Mouse (Mus musculus) hindbrain, embryonic 13.5 days (tissue): Measurements from ENCODE around the gene Zic4. TPM values are rescaled to one million over a fixed set of nuclear protein-coding genes. Genes with fewer than 3 reads are reported as not detected.

ENCODE experiments used
- ATAC-seq: fragments of 200-750 bp; cut with Nextera tagmentation; 2 replicates; pipeline ENCODE4 v1.8.0; 2017; ENCODE audit warnings: moderate TSS enrichment; ENCODE audit not compliant: low FRiP score
- H3K27ac ChIP-seq: fragments of 300-500 bp; sonication (generic); 2 replicates; pipeline ENCODE4 v1.5.1; 2015; ENCODE audit warnings: inconsistent platforms, mild to moderate bottlenecking, moderate library complexity
- H3K27me3 ChIP-seq: fragments of 300-500 bp; sonication (generic); 2 replicates; pipeline ENCODE4 v1.6.1; 2015; ENCODE audit warnings: mild to moderate bottlenecking, inconsistent platforms
- H3K36me3 ChIP-seq: fragments of 300-500 bp; sonication (generic); 2 replicates; pipeline ENCODE4 v1.6.1; 2015; ENCODE audit warnings: mild to moderate bottlenecking, inconsistent platforms
- H3K4me1 ChIP-seq: fragments of 300-500 bp; sonication (generic); replicated peaks from 2 replicates; pipeline ENCODE4 v1.6.1; 2015; ENCODE audit warnings: inconsistent platforms
- H3K4me2 ChIP-seq: fragments of 300-500 bp; sonication (generic); 2 replicates; pipeline ENCODE4 v1.6.1; 2015; ENCODE audit warnings: inconsistent platforms, mild to moderate bottlenecking, moderate library complexity
- H3K4me3 ChIP-seq: fragments of 300-500 bp; sonication (generic); 2 replicates; pipeline ENCODE4 v1.5.1; 2015; ENCODE audit warnings: mild to moderate bottlenecking, inconsistent platforms
- H3K9ac ChIP-seq: fragments of 300-500 bp; sonication (generic); 2 replicates; pipeline ENCODE4 v1.6.1; 2015; ENCODE audit warnings: mild to moderate bottlenecking, inconsistent platforms
- H3K9me3 ChIP-seq: fragments of 300-500 bp; sonication (generic); 2 replicates; pipeline ENCODE4 v1.6.1; 2016; ENCODE audit warnings: inconsistent platforms
- WGBS: fragments of 180-500 bp; shearing (Covaris S2); methylation state at CpG from one replicate; pipeline ENCODE4 v1.1.7; 2015; 5-methylcytosine and 5-hydroxymethylcytosine counted together
- polyA plus RNA-seq: library from polyadenylated mRNA; unstranded; fragments of >200 nt; fragmentation: Nextera tagmentation; extraction: Ambion mirVana; gene quantifications from 2 replicates; pipeline ENCODE4 v1.2.1, GENCODE M21; 2015

Gene Zic4
- polyA plus RNA-seq, 1 experiment from 2014 or later = 58.2 TPM

- ATAC-seq = peak; percentile 84
- Histone ChIP-seq H3K4me3 (peak overlapping the region; percentile 33), H3K36me3 (no peaks in the 10 kb centered on the region), H3K27me3 (peaks cover 75% of the 10 kb centered on the region), H3K9ac (peak overlapping the region; percentile 70), H3K4me2 (peak overlapping the region; percentile 53), H3K27ac (peak overlapping the region; percentile 85), H3K4me1 (peaks cover 34% of the 10 kb centered on the region), H3K9me3 (no peaks in the 10 kb centered on the region)
- 1% methylated on average over 30 of the region's 35 CpGs for WGBS
Observed at GRCm38 (mm10) chr9:91355629-91356352, 6.4 kb upstream of the Zic4 start.

DNA sequence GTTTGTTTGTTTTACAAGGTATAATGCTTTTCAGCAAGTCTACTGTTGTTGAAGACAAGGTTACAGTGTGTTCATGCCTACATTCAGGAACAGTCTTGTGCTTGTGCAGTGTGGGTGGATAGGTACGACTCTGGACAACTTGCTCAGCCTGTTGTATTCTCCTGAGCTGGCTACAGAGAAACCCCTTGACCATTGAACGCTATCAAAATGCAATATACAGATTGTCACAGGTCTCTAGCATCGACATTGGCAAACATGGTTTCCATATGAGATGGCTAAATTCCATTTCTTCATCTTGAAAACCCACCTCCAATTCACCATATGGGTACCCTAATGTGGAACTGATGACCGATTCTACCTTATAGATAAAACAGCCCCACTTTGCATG is 5.9 kb upstream of the Zic4 start:
- Histone ChIP-seq H3K36me3 (no peaks in the 10 kb centered on the region), H3K4me3 (peak overlapping the region; percentile 33; the same call in 1 of the 2 replicates), H3K4me1 (peaks cover 32% of the 10 kb centered on the region), H3K27me3 (peaks cover 70% of the 10 kb centered on the region), H3K27ac (peak overlapping the region; percentile 80), H3K9me3 (no peaks in the 10 kb centered on the region), H3K9ac (no peak overlapping the region), H3K4me2 (peak overlapping the region; percentile 53)
- WGBS = 7% methylated on average over 4 of the region's 4 CpGs
- no peak for ATAC-seq

DNA sequence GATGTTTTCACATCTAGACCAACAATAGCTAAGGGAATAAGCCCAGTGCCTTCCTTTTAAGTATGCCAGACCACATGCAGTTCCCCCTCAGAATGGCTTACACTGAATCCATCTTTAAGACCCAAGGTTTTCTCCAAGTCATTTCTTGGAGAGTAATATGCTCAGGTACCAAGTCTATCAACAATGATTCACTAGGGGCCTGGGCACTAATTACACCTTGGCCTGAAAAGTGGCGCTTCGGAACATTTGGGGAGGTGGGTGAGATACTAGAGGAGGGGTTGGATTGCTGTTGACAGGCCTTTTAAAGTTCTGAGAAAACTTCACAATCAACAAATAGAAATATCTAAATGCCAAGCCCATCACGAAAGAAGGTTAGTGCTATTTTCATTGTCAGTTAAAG is 4.9 kb upstream of the Zic4 start:
- Histone ChIP-seq H3K9ac (peak overlapping the region; percentile 59; the same call in 1 of the 2 replicates), H3K4me3 (no peak overlapping the region), H3K27me3 (peaks cover 71% of the 10 kb centered on the region), H3K27ac (peak overlapping the region; percentile 72), H3K4me1 (peaks cover 32% of the 10 kb centered on the region), H3K4me2 (peak overlapping the region; percentile 53), H3K36me3 (no peaks in the 10 kb centered on the region), H3K9me3 (no peaks in the 10 kb centered on the region)
- ATAC-seq = no peak
- WGBS = 11% methylated on average over 3 of the region's 3 CpGs

DNA sequence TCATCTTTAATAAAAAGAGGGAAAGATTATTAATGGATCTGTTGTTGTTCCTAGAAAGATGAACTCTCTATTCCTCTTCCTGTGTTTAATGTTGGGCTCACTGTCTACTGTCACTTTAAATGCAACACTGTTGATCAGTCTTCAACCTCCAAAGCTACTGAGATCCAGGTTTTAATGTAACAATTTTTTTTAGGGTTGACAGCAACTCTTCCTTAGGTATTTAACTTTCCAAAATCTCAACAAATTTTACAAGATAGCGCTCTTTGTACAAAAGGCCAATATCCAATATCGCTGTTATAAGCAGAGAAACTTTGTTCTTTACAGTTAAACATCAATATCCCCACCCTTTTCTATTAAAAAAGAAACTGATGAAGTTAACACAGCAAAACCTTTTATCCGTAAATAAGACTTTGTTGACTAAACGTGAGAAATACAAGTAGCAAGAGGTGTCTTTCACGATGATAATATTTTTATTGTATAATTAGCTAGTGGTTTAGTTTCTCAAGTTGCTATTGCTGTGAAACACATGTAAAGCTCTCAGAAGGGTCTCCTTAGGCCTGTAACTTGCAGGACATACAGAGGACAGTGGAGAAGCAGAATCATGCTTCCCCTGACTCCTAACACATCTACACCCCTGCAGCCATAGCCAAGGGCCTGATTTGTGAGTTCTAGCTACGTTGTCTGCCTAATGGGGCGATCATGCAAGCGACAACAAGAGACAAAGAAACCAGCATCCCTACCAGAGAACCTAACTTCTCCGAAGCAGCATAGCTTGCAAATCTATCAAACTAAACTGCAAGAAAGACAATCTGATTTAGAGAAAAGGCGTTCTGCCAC is 3.1 kb upstream of the Zic4 start:
- Histone ChIP-seq H3K4me1 (peaks cover 20% of the 10 kb centered on the region; the same call in 1 of the 2 replicates), H3K4me3 (peak overlapping the region; percentile 39), H3K9ac (peak overlapping the region; percentile 78), H3K4me2 (peak overlapping the region; percentile 54), H3K36me3 (no peaks in the 10 kb centered on the region), H3K27me3 (peaks cover 70% of the 10 kb centered on the region), H3K9me3 (no peaks in the 10 kb centered on the region), H3K27ac (peak overlapping the region; percentile 82)
- no peak for ATAC-seq
- 9% methylated on average over 10 of the region's 10 CpGs for WGBS

DNA sequence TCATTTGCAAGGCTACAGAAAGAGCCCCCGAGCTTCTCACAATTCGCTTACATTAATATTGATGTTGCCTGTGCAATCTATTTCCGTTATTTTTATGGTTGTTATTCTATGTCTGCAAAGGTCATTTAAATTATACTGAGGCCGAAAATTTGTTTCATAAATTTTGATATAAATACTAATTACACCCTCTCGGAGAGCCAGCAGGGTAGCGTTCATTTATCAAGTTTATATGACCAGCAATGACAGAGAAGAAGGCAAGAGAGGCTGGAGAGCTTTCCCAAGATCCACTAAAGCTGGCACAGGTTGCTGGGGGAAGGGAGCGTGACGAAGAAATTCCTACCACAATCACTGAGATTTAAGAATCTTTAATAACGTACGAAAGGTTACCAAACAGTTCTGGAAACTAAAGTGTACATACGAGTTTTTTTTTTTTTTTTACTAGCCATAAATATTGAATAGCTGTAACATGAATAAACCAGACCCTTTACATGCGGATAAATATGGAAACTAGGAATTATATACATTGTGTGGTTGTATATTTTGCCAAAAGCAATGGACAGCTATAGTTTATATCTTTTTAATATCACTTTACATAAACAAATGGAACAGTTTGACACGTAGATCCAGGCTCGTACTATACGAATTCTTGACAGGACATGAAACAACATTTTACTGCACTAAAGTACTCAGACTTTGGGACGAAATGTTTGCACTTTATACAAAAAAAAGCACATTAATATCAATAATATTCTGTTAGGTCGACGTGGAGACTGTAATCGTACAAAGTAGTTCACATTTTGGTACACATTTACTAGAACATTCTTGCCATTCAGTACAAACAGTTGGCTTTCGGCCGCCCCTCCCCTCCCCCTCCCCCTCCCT is 1.8 kb upstream of the Zic4 start:
- peaks cover 14% of the 10 kb centered on the region; the same call in 1 of the 2 replicates for H3K4me1 ChIP-seq
- peak overlapping the region; percentile 51 for H3K4me2 ChIP-seq
- peak overlapping the region; percentile 97 for H3K27ac ChIP-seq
- H3K4me3 ChIP-seq = peak overlapping the region; percentile 71
- no peak for ATAC-seq
- WGBS = 2% methylated on average over 21 of the region's 21 CpGs
- peaks cover 64% of the 10 kb centered on the region for H3K27me3 ChIP-seq
- no peaks in the 10 kb centered on the region for H3K9me3 ChIP-seq
- H3K9ac ChIP-seq = peak overlapping the region; percentile 96
- no peaks in the 10 kb centered on the region for H3K36me3 ChIP-seq

DNA sequence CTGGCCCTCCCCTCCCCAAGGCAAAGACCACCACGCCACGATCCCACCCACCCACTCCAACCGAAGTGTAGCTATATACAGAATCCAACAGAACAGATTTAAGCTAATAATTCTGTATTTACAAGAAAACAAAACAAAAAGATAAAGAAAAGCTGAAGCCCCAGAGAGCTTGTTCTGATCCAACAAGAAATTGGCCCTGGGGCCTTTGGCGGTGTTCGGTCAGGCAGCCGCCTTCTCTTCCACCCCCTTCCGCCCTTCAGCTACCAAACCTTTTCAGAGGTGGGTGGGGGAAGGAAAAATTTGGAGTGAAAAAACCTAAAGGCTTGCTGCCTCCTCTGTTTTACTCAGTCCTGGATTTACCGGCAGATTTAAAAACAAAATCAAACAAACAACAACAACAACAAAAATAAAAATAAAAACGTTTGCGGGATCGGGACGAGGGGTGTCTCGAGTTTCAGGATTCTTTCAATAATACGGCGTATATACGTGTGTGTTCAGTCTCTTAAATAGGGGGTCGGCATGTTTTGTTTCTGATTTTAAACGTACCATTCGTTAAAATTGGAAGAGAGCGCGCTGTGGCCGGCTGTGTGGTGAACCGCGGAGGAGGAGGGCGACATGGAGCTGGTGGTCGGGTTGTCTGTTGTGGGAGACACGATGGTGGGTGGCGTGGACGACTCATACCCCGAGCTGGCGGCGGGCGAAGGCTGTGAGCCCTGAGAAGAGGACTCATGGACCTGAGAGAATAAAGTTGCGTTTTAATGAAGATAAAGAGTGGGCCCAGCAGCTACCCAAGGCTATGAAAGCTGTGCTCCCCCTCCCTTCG is 969 bp upstream of the Zic4 start:
- H3K27me3 ChIP-seq = peaks cover 64% of the 10 kb centered on the region
- peak; percentile 1; the same call in 1 of the 2 replicates for ATAC-seq
- under 1% methylated on average over 35 of the region's 35 CpGs for WGBS

GRCm38 (mm10) chr9:91363011-91363730 is 958 bp downstream of the Zic4 start:
- 1% methylated on average over 14 of the region's 14 CpGs for WGBS
- H3K4me2 ChIP-seq = peak overlapping the region; percentile 51
- H3K27ac ChIP-seq = peak overlapping the region; percentile 97
- H3K9ac ChIP-seq = peak overlapping the region; percentile 96
- peak overlapping the region; percentile 71 for H3K4me3 ChIP-seq
- no peaks in the 10 kb centered on the region for H3K9me3 ChIP-seq
- peaks cover 6% of the 10 kb centered on the region; the same call in 1 of the 2 replicates for H3K4me1 ChIP-seq
- peaks cover 60% of the 10 kb centered on the region for H3K27me3 ChIP-seq
- no peak for ATAC-seq
- H3K36me3 ChIP-seq = no peaks in the 10 kb centered on the region

More for the DNA sequence above, 969 bp upstream of the Zic4 start:
- peak overlapping the region; percentile 97 for H3K27ac ChIP-seq
- H3K36me3 ChIP-seq = no peaks in the 10 kb centered on the region
- peak overlapping the region; percentile 71 for H3K4me3 ChIP-seq
- H3K4me2 ChIP-seq = peak overlapping the region; percentile 51
- H3K9ac ChIP-seq = peak overlapping the region; percentile 96
- H3K9me3 ChIP-seq = no peaks in the 10 kb centered on the region
- H3K4me1 ChIP-seq = peaks cover 8% of the 10 kb centered on the region; the same call in 1 of the 2 replicates

DNA sequence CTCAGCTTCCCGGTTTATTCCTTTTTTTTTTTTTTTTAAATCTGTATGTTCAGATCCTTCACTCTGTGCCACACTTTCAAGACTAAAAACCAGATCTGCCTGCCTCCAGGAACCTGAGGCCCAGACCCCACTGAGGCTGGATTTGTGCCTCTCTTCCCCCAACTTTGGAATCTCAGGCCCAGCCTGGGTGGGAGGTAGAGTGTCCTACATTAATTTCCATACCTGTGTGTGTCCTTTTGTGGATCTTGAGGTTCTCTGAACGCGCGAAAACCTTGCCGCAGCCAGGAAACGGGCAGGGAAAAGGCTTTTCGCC is 1.6 kb downstream of the Zic4 start:
- ATAC-seq = no peak

DNA sequence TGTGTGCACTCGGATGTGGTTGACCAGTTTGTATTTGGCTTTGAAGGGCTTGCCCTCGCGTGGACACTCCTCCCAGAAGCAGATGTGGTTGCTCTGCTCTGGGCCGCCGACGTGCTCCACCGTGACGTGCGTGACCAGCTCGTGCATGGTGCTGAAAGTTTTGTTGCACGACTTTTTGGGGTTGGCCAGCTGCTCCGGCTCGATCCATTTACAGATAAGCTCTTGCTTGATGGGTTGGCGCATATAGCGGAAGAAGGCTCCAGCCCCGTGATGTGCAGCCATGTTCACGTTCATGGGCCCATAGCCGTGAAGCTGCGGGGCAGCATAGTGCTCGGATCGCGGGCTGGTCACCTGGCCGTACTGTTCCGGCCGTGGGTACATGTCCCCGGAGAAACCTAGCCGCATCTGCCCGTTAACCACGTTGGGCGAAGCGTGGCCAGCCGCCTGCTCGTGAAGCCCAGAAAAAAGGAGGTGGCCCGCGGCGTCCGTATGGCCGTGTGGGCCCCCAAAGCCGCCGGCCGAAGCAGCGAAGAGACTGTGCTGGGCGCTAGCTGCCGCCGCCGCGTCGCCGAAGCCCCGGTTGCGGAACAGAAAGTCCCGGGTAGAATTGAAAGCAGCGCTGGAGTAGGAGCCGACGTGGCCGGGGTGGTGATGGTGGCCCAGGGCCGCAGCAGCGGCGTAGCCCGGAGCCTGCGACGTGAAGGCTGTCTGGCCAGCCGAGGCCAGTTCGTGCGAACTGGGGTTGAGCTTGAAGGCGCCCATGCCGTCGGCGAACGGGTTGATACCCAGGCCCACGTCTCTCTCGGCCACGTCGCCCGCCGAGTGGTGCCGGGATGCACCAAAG is 2.1 kb downstream of the Zic4 start:
- Histone ChIP-seq H3K4me3 (peak overlapping the region; percentile 71), H3K9ac (peak overlapping the region; percentile 96), H3K9me3 (no peaks in the 10 kb centered on the region), H3K36me3 (no peaks in the 10 kb centered on the region), H3K4me1 (peaks cover 6% of the 10 kb centered on the region; the same call in 1 of the 2 replicates), H3K27me3 (peaks cover 65% of the 10 kb centered on the region), H3K27ac (peak overlapping the region; percentile 97), H3K4me2 (peak overlapping the region; percentile 51)
- peak; percentile 12 for ATAC-seq
- under 1% methylated on average over 76 of the region's 77 CpGs for WGBS

More for the DNA sequence above, 1.6 kb downstream of the Zic4 start:
- H3K36me3 ChIP-seq = no peaks in the 10 kb centered on the region
- H3K27me3 ChIP-seq = peaks cover 65% of the 10 kb centered on the region
- H3K4me1 ChIP-seq = peaks cover 6% of the 10 kb centered on the region; the same call in 1 of the 2 replicates
- H3K4me3 ChIP-seq = peak overlapping the region; percentile 71
- H3K9me3 ChIP-seq = no peaks in the 10 kb centered on the region
- 0% methylated on average over 7 of the region's 7 CpGs for WGBS
- peak overlapping the region; percentile 96 for H3K9ac ChIP-seq
- H3K4me2 ChIP-seq = peak overlapping the region; percentile 51
- peak overlapping the region; percentile 97 for H3K27ac ChIP-seq

GRCm38 (mm10) chr9:91364971-91365501 is 2.8 kb downstream of the Zic4 start:
- Histone ChIP-seq H3K4me3 (peak overlapping the region; percentile 71), H3K4me2 (peak overlapping the region; percentile 51), H3K27me3 (peaks cover 68% of the 10 kb centered on the region), H3K9me3 (no peaks in the 10 kb centered on the region), H3K9ac (peak overlapping the region; percentile 96), H3K36me3 (no peaks in the 10 kb centered on the region), H3K4me1 (peaks cover 6% of the 10 kb centered on the region; the same call in 1 of the 2 replicates), H3K27ac (peak overlapping the region; percentile 97)
- ATAC-seq = peak; percentile 30
- WGBS = under 1% methylated on average over 42 of the region's 42 CpGs
